Mouse (Mus musculus) lung, adult 2 months (tissue): ENCODE results near the gene Actb.

Experiments
- CTCF ChIP-seq: fragments of 200-500 bp; IDR thresholded peaks from 2 replicates; pipeline ENCODE4 v1.5.1; 2011; ENCODE audit warnings: mild to moderate bottlenecking, low read length, control low read depth; ENCODE audit not compliant: insufficient read depth
- POLR2A ChIP-seq: fragments of 200-500 bp; IDR thresholded peaks from 2 replicates; pipeline ENCODE4 v1.6.1; 2011; ENCODE audit warnings: low read depth, mild to moderate bottlenecking, control low read depth, low read length, borderline replicate concordance; ENCODE audit errors: extremely low read depth

- TF ChIP-seq POLR2A (no peak), CTCF (no peak)
Observed at GRCm38 (mm10) chr5:142875513-142875905, 31.0 kb downstream of the Actb start.
